Mouse (Mus musculus) intestine, embryonic 16.5 days (tissue): ENCODE data around the gene Zfyve19. TPM values are rescaled to one million over a fixed set of nuclear protein-coding genes. Genes with fewer than 3 reads are reported as not detected.
A peak's percentile ranks its signal among the peaks of the same experiment; 100 is the strongest.

Experiments
- ATAC-seq: fragments of 200-750 bp; cut with Nextera tagmentation; 2 replicates; pipeline ENCODE4 v1.8.0; 2017; ENCODE audit warnings: moderate TSS enrichment, moderate library complexity
- H3K27ac ChIP-seq: fragments of 300-500 bp; sonication (generic); 2 replicates; pipeline ENCODE4 v1.5.1; 2014; ENCODE audit warnings: mild to moderate bottlenecking, low read length
- H3K27me3 ChIP-seq: fragments of 300-500 bp; sonication (generic); replicated peaks from 2 replicates; pipeline ENCODE4 v1.6.1; 2014; ENCODE audit warnings: low read length, control low read depth, mixed read lengths; ENCODE audit not compliant: control insufficient read depth, insufficient read depth
- H3K36me3 ChIP-seq: fragments of 300-500 bp; sonication (generic); 2 replicates; pipeline ENCODE4 v1.6.1; 2014; ENCODE audit warnings: low read length, control low read depth; ENCODE audit not compliant: control insufficient read depth, insufficient read depth
- H3K4me1 ChIP-seq: fragments of 300-500 bp; sonication (generic); 2 replicates; pipeline ENCODE4 v1.6.1; 2014; ENCODE audit warnings: low read length, control low read depth, mixed read lengths; ENCODE audit not compliant: control insufficient read depth, insufficient read depth
- H3K4me2 ChIP-seq: fragments of 300-500 bp; sonication (generic); 2 replicates; pipeline ENCODE4 v1.6.1; 2014; ENCODE audit warnings: low read depth, low read length, control low read depth
- H3K4me3 ChIP-seq: fragments of 300-500 bp; sonication (generic); 2 replicates; pipeline ENCODE4 v1.5.1; 2014; ENCODE audit warnings: mild to moderate bottlenecking, low read length
- H3K9ac ChIP-seq: fragments of 300-500 bp; sonication (generic); 2 replicates; pipeline ENCODE4 v1.6.1; 2014; ENCODE audit warnings: low read depth, low read length
- H3K9me3 ChIP-seq: fragments of 300-500 bp; sonication (generic); 2 replicates; pipeline ENCODE4 v1.6.1; 2016; ENCODE audit warnings: low read length, control low read depth; ENCODE audit not compliant: control insufficient read depth
- WGBS: fragments of 180-500 bp; shearing (Covaris S2); extraction: QIAGEN DNeasy Blood & Tissue Kit; methylation state at CpG from one replicate; pipeline ENCODE4 v1.1.7; 2014; 5-methylcytosine and 5-hydroxymethylcytosine counted together
- polyA plus RNA-seq: library from polyadenylated mRNA; unstranded; fragments of >200 nt; fragmentation: Nextera tagmentation; extraction: Ambion mirVana; gene quantifications from 2 replicates; pipeline ENCODE4 v1.2.1, GENCODE M21; 2015

Zfyve19 gene
- polyA plus RNA-seq, 1 experiment from 2014 or later: 69.8 TPM

DNA sequence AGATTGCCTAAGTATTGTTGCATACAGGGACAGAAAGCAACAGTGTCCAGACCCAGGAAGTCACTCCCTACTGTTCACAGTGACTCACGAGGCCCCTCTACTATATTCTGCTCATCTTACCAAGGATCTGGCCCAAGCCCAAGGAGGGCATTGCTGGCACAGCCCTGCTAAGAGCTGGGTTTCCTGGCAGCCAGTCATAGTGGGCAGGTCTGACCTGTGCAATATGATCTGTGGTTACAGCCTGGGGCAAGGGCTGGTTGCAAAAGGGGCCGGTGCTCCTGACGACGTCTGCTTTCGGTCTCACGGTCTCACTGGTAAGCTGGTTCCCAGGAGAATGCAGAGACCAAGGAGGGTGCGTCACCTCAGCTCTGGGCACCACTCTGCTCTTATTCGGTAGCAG is 54.6 kb downstream of the Zfyve19 start:
- 25% methylated on average over 8 of the region's 8 CpGs for WGBS
- ATAC-seq: peak; percentile 88
- 0 out of 2 replicates have a peak overlapping the region, but pooled peaks have one; percentile 14 for H3K27ac ChIP-seq
- H3K9ac ChIP-seq: no peak overlapping the region
- peaks cover 11% of the 10 kb centered on the region for H3K4me1 ChIP-seq
- no peaks in the 10 kb centered on the region for H3K36me3 ChIP-seq
- no peaks in the 10 kb centered on the region for H3K27me3 ChIP-seq
- H3K4me2 ChIP-seq: peak overlapping the region; percentile 1; the same call in 1 of the 2 replicates
- H3K9me3 ChIP-seq: no peaks in the 10 kb centered on the region
- no peak overlapping the region for H3K4me3 ChIP-seq

DNA sequence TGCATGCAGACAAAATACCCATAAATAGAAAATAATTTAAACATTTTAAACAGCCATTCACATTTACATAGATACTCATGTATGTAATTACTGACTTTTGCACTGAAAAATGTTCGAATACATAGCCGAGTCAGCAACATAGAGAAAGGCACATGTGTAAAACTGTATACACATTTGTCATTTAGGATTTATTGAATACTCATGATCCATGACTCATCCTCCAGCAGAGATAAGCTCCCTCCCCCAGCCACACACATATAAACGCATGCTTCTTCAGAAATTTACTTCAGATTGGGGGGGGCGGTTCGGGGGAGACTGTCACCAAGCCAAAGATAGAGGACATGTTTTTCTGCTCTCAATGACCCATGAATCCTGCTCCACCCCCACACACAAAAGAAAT is 55.4 kb downstream of the Zfyve19 start:
- 61% methylated on average over 5 of the region's 5 CpGs for WGBS
- no peak for ATAC-seq
- no peaks in the 10 kb centered on the region for H3K9me3 ChIP-seq
- no peaks in the 10 kb centered on the region for H3K27me3 ChIP-seq
- H3K4me3 ChIP-seq: no peak overlapping the region
- no peaks in the 10 kb centered on the region for H3K36me3 ChIP-seq
- H3K27ac ChIP-seq: no peak overlapping the region
- H3K9ac ChIP-seq: no peak overlapping the region
- no peak overlapping the region for H3K4me2 ChIP-seq
- H3K4me1 ChIP-seq: peaks cover 14% of the 10 kb centered on the region

Other genes starting within 250 kb of the Zfyve19 start
- 37.6 and 39.9 TPM in 2 replicates for gene Ccdc32, start 179.2 kb upstream of the Zfyve19 start, polyA plus RNA-seq
- 3.9 TPM in 2 replicates for gene Rpusd2, start 173.8 kb upstream of the Zfyve19 start, polyA plus RNA-seq
- gene Knl1, start 161.5 kb upstream of the Zfyve19 start, polyA plus RNA-seq: 28.3 and 37.8 TPM in 2 replicates
- 33.1 and 41.2 TPM in 2 replicates for gene Rad51, start 95.8 kb upstream of the Zfyve19 start, polyA plus RNA-seq
- gene Rmdn3, start 51.6 kb upstream of the Zfyve19 start, polyA plus RNA-seq: 63.9 and 73.2 TPM in 2 replicates
- gene Gchfr, start 40.8 kb upstream of the Zfyve19 start, polyA plus RNA-seq: 41.2 and 51.9 TPM in 2 replicates
- 0.15 and 0.31 TPM in 2 replicates for gene Gm14137, start 34.1 kb upstream of the Zfyve19 start, polyA plus RNA-seq
- 10.3 and 14.9 TPM in 2 replicates for gene Dnajc17, start 178 bp downstream of the Zfyve19 start, polyA plus RNA-seq
- gene Ppp1r14d, start 21.3 kb downstream of the Zfyve19 start, polyA plus RNA-seq: 30.1 and 35.2 TPM in 2 replicates
- 114 and 132 TPM in 2 replicates for gene Spint1, start 28.7 kb downstream of the Zfyve19 start, polyA plus RNA-seq
- gene Rhov, start 62.7 kb downstream of the Zfyve19 start, polyA plus RNA-seq: 3.9 and 4.1 TPM in 2 replicates
- 25.5 and 29.6 TPM in 2 replicates for gene Vps18, start 80.1 kb downstream of the Zfyve19 start, polyA plus RNA-seq
- gene Dll4, start 117.2 kb downstream of the Zfyve19 start, polyA plus RNA-seq: 8.4 and 8.7 TPM in 2 replicates
- 2.7 and 6.0 TPM in 2 replicates for gene Chac1, start 142.6 kb downstream of the Zfyve19 start, polyA plus RNA-seq